Mouse (Mus musculus) yolk sac, embryonic 10.5 days (tissue): ENCODE results near the gene Fam53b.
"Not testable (repeated sequence)": the region's sequence is repeated elsewhere in the genome, so short reads cannot be mapped to it uniquely, and the experiment has no call there.

Experiments
- DNase-seq: peaks from one replicate; pipeline ENCODE4 v3.0.0-alpha.2; 2017; ENCODE audit warnings: low spot score

The Fam53b gene

DNA sequence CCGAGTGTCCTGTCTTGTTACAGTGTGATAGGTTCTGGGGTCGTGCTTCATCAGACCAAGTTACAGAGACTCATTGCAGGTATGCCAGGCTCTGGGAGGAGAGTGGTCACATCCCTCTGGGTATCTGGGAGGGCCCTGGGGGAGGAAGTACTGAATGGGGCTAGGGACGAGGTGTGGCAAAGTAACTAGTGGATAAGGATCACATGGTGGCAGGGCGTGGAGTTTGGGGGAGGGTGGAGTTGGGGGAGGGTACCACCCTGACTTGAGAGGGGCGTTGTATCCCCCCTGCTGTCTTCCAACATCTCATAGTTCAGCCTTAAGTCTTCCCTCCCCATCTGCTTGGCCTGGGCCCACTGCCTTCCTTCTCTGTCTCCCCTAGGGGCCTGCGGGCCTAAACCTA lies 134.1 kb downstream of the Fam53b start:
- no peak for DNase-seq

DNA sequence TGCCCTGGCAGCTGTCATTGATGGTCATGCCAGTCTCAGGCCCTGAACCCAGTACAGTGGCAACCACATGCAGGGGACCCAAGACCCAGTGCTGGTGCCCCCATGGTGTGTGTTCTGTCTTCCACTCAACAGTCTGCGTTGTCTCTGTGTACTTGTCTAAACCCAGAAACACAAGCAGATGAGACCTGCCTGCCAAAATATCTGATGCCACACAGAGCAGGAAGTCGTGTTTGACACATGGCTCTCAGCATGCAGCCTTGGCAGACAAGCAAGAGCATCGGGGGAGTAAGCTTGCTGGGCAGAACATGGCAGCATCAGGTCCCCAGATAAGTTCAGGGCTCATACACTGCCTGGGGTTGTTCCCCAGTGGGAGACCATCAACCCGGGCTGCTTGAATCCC lies 134.6 kb downstream of the Fam53b start:
- DNase-seq = no peak

DNA sequence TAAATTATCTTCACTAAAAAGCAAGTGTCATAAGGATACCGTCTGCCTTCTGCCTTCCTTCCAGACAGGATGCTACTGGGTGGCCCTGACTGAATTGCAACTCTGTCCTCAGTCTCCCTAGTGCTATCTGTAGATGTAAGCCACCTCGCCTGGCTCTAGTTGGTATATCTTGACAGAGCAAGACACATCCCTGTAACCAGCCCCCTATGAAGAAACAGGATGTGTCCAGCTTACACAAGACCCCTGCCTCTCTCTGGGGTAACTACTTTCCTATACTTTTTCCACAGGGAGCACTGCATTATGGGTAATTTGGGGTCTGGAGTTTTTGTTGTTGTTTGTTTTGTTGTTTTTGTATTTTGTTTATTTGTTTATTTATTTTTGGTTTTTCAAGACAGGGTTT lies 137.8 kb downstream of the Fam53b start:
- DNase-seq = no peak

DNA sequence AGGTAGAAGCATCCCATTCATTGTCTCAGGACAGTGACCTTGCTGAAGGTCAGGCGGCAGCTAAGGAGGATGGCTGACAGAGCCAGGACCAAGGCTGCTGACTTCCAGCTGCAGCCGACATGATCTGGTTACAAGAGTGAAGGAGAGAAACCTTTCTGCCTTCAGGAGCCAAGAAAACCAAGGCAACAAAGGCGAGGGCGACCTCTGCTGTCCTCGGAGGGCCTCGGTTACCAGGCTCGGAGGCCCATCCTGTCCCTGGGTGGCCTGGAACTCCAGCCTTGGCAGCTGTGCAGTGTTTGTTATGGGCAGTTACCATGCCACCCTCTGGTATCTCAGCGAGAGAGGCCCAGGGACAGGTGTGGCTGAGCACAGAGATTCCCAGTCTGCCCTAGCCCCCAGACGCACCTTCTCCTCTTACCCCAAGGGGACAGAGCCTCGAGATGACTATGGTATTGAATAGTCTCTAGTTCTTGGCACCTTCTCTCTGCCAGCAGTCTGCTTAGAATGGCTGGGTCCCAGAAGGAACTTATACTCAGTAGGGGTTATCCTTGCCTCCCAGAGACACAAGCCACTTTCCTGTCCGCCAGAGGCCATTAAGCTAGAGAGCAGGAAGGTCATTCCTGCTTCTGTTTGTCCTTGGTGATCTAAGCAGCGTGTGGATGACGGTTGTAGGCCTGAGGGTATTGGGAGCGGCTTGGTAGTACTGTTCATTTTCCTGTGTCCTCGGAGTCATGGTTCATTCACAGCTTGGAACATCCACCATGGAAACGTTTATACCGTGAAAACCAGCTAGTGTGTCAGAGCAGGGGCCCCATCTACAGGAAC lies 139.5 kb downstream of the Fam53b start:
- no peak for DNase-seq

DNA sequence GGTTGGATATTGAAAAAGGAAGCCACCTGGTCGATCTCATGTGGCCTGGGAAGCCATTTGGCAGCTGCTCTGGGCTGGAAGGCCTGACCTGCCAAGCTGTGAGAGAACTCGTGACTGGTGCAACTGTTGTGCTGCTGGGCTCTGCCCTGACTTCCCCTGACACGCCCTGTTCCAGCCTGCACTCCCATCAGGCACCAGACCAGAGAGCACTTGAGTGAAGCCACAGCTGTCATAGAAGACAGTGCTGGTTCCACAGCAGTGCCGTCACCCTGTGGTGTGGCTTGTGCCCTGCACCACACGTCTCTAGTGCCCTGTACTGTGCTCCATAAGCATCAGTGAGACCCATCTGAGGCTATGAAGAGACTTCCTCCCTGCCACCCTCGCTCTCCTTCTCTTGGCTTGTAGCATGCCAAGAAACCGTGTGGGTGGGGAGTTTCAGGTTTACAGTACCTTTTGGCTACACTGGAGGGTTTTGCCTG lies 141.2 kb downstream of the Fam53b start:
- no peak for DNase-seq

DNA sequence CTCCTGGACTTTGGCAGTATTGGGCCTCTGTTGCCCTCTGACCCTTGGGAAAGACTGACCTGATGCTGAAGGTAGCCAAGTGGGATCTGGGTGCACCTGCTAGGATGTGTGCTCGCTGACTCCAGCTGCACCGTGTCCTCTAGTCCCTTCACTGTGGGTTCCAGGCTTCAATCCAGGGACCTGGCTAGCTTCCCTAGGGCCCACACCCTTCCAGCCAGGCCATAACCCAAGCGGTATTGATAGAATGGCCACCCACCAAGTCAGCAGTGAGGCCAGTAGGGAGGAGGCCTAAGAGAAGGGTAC lies 142.9 kb downstream of the Fam53b start:
- no peak for DNase-seq

DNA sequence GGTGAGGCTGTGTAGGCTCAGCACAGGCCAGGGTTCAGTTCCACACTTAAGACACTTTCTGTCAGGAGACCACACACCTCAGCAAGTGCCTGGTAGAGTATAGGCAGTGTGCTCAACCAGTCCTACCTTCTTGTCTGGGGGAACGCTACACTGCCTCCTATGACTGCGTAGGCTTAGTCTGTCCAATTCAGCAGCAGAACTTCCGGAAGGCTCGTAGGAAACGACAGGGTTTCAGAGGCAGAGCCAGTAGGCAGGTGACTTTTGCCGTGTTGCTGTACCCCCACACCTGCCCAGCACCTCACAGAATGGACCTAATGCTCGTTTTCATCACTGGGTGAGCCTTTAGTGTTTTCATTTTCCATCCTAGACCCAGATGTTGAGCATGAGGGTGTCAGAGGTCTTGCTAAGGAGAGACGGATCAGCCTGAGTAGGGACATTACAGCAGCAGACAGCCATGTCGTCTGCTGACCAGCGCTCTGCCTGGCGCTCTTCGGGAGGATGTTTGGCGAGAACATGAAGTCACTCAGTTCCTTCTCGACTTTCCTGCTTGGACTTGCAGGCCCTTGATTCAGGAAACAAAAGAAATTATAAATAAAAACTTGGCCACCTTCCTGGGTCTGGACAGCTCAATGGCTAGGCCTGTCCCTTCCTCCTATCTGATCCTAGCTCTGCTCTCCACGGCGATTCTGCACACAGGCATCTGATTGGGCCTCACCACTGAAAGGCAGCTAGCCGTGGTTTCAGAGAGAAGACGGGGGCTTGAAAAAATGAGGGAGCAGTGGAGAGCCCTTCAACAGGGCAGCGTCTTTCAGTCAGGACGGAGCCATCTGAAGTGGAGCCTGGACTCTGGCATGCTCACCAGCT lies 143.5 kb downstream of the Fam53b start:
- no peak for DNase-seq

DNA sequence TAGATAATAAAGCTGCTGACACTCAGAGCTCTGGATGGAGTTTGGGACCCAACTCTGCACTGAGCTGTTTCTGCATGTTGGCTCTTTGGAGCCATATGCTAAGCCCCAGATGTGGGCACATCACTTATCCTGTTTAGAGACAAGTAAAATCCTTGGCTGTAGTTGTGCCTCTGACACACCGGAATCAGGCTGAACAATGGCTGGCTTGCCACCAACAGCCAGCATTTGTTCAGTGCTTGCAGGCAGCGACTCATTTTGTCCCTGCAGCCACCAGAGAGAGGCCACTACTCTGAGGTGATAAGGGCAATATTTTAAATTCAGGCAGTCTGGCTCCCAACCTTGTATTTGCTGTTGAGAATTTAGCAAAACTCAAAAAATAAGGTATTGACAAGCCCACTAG lies 145.1 kb downstream of the Fam53b start:
- no peak for DNase-seq

DNA sequence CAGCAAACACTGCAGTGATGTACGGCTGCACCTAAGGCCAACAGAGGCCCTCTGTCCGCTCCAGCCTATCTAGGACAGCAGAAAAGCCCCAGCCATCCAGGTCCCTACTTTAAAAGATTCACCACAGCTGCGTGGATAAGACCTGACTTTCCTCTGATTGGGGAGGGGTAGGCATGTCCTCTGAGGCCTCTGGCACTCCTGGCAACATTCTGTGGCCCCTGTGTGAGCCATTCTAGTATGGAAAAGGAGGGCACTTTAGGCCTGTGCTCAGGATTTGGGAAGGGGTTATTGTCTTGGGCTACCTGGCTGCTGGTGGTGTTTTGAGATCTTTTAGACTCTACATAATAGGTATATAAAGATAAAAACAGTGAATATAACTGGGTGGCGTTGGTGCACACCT lies 147.2 kb downstream of the Fam53b start:
- DNase-seq = no peak

DNA sequence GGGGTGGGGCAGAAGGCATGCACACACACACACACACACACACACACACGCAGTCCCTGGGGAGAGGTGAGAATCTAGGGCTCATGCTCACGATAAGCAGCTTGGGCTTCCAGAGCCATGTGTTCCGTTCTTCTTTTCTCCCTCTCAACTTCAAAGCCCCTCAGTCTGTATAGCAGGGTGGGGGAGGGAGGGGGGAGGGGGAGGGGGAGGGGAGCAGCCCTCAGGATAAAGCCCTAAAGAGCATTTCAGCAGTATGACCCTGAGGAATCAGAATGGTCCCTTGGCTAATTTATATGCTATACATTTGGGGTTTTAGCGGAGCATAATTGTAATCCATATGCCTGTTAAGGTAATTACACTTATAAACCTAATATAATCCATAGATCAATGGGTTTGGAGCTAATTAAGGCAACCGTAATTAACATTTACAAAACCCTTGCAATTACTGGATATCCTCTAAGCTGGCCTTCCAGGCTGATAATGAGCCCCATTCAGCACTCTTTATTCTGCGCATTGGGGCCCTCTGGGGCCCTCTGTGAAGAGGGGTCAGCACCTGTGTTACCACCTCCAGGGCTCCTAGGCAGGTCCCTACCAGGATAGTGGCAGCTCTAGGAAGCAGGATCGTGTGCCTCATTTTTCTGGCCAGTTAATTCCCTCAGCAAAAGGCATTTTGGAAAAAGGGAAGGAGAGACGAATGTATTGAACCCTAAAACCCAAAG lies 147.9 kb downstream of the Fam53b start:
- no peak for DNase-seq

DNA sequence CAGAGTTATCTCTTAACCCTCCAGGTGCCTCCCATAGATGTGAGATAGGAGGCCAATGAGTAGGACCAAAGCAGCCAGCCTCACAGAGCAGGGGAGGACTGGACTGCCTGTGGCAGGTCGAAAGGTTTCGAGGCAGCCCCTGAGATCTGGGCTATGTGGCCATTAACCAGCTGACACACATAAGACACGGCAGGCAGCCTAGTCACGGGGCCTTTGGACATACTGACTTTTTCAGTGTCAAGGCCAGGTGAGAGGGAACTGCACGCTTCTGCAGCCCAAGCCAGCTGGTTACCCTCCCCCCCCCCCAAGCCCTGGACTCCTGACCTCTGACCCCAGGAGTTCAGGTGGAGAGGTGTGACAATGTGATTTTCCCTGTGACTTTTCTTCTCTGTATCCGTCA lies 148.9 kb downstream of the Fam53b start:
- DNase-seq = peak; percentile 79

DNA sequence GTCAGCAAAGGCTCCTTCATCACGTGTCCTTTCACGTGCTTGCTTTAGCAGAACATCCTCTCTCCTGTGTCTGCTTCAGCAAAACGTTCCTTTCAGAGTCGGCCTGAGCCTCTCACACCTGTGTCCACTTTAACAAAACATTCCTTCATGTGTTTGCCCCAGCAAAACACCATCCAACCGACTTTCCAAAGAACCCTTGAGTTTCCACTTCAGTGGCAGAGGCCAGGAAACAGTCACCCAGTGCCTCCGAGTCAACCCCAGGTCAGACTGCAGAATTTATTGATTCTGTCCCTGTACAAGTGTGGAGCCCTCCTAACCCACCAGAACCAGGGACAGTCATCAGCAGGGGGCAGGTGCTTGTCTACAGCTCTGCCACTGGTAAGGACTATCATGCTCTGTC lies 150.9 kb downstream of the Fam53b start:
- DNase-seq = not testable (repeated sequence)
